Mouse (Mus musculus): ENCODE measurements at regions not wholly inside any gene's neighbourhood (a gene's known extent, or its start where the extent isn't known, plus 50 kb on each side); places are given as distances from the start of the nearest gene placed in this dataset.

DNA sequence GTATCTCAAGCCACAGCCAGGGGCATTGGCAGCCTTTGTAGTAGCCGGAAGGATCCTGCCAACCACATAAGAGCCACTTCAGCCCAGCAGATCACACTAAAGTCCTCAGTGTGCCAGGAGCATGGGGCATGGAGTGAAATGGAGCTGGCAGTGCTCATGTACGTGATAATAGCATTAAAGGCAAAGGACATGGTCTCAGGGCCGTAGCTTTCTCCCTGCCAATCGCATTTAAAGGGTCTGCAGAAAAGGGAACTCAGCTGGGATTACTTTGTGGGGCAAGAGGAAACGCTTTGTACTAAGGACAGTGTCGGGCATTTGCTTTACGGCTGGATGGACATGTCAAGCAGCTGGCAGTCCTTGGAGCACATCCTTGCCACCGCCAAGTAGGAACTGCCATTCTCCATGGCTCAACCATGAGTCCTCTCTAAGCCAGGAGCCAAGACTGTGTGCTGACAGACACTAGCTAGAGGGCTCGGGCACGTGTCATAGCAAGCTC, 502.5 kb upstream of the Gm10131 start:
- TF ChIP-seq CTCF (IDR thresholded peaks at IDR 0.05; ENCODE audit: borderline replicate concordance, insufficient read depth, low read depth, low read length) (no peak), POLR2A (IDR thresholded peaks at IDR 0.05; ENCODE audit: borderline replicate concordance, insufficient read depth, low read length) (no peak)
